Mouse (Mus musculus): ENCODE results near the gene Ush2a.

- TF ChIP-seq GATA1 (IDR thresholded peaks at IDR 0.05; ENCODE audit: low read depth, low read length) (no peak), CTCF (IDR thresholded peaks at IDR 0.05 in 2 of 3, conservative IDR thresholded peaks at IDR 0.05 in 1 of 3; ENCODE audit: control insufficient read depth in 1 of 3, insufficient read depth in 1 of 3, low read depth in 2 of 3, low read length in 3 of 3, poor library complexity in 1 of 3, severe bottlenecking in 1 of 3) (no peak), MAX (IDR thresholded peaks at IDR 0.05; ENCODE audit: low read length) (no peak), POLR2A (IDR thresholded peaks at IDR 0.05; ENCODE audit: control insufficient read depth in 1 of 2, insufficient read depth in 1 of 2, low read depth in 1 of 2, low read length in 2 of 2, poor library complexity in 1 of 2) (no peak), MAFK (IDR thresholded peaks at IDR 0.05; ENCODE audit: borderline replicate concordance, low read depth, low read length) (no peak), HCFC1 (IDR thresholded peaks at IDR 0.05; ENCODE audit: low read depth, low read length) (no peak), USF1 (IDR thresholded peaks at IDR 0.05; ENCODE audit: low read depth, low read length) (no peak), KAT2A (conservative IDR thresholded peaks at IDR 0.05; ENCODE audit: low read depth, low read length) (no peak)
Observed at GRCm38 (mm10) chr1:188852776-188853175, 591.0 kb downstream of the Ush2a start.

Data from MEL (cell line).